Mouse (Mus musculus): Measurements from ENCODE around the gene Olfr262.
"Not testable (repeated sequence)": the region's sequence is repeated elsewhere in the genome, so short reads cannot be mapped to it uniquely, and the experiment has no call there.

Gene Olfr262

DNA sequence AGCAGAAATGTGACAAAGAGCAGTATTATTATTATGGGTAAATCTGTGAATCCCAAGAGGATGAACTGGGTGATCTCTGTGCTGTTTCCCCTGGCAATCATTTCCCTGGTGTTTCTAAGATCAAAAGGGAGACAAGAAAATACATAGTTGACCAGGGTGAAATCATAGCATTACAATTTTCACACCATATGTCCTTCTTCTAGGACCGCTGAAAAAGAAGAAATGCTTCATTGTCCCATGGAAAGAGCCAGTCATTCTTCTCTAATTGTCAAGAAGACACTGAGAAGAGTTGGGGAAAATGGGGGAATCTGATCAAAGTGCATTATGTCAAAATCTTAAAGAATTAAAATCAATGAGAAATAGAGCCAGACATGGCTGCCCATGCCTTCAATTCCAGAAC lies at the start of gene Olfr262:
Gene Olfr262 (minus strand): TSS at position 101 of the 400 bp plus-strand sequence.
- DNase-seq (ENCODE audit: low spot score), result no peak

DNA sequence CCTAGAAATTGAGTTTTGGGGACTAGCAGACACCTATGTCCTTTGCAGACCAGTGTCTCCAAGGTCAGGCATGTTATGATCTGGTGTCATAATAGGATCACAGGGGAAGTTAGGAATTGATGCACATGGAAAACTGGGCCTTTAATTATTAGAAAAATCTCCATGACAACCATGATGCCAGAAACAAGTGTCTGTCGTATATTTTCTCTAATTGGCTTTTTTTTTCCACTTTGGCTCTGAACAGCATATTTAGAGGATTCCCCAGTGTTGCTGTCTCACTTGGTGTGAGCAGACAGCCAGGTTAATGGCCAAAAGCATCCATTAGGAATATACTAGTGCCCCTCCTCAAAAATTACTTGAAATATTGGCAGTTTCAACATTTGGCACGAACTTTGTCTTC lies 38.1 kb upstream of the Olfr262 start, which contains the start of gene Olfr1434:
Gene Olfr1434 (plus strand): TSS at position 301 of the 400 bp plus-strand sequence.
- no peak for DNase-seq (ENCODE audit: low spot score)

DNA sequence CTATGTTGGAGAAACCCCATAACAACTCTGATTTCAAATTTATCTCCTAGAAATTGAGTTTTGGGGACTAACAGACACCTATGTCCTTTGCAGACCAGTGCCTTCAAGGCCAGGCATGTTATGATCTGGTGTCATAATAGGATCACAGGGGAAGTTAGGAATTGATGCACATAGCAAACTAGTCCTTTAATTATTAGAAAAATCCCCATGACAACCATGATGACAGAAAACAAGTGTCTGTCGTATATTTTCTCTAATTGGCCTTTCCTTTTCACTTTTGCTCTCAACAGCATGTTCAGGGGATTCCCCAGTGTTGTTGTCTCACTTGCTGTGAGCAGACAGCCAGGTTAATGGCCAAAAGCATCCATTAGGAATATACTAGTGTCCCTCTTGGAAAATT lies 19.3 kb upstream of the Olfr262 start, which contains the start of gene Olfr235:
Gene Olfr235 (plus strand): TSS at position 301 of the 400 bp plus-strand sequence.
- DNase-seq (ENCODE audit: low spot score), result no peak

DNA sequence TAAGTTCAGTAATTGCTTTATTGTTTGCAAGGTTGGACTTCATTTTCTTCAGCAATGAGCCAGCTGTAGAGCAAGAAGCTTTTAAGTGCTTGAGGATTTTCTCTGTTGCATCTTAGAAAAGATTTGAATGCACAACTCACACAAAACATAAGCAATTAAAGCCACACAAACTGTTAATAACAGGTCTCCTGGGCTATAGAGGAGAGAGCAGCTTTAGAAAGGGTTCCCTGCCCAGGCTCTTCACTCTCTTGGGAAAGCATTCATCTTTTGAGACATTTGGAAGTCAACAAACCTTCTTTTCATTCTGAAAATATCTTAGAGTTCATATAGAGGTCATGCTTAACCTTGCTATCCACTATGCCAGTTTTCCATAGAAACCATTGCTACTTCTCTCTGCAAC lies 9.0 kb downstream of the Olfr262 start, which contains the start of gene Olfr1432:
Gene Olfr1432 (minus strand): TSS at position 101 of the 400 bp plus-strand sequence.
- DNase-seq (ENCODE audit: low spot score), result not testable (repeated sequence)

DNA sequence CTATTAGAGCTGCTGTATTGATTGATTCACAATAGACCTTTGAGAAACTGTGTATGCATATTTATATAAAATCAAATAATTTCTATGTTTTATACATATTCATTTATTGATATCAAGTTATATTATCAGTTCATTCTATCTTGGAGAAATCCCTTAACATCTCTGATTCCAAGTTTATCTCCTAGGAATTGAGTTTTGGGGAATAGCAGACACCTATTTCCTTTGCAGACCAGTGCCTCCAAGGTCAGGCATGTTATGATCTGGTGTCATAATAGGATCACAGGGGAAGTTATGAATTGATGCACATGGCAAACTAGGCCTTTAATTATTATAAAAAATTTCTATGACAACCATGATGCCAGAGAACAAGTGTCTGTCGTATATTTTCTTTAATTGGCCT lies 41.1 kb downstream of the Olfr262 start, which contains the start of gene Olfr1431:
Gene Olfr1431 (plus strand): TSS at position 301 of the 400 bp plus-strand sequence.
- no peak for DNase-seq (ENCODE audit: low spot score)

DNA sequence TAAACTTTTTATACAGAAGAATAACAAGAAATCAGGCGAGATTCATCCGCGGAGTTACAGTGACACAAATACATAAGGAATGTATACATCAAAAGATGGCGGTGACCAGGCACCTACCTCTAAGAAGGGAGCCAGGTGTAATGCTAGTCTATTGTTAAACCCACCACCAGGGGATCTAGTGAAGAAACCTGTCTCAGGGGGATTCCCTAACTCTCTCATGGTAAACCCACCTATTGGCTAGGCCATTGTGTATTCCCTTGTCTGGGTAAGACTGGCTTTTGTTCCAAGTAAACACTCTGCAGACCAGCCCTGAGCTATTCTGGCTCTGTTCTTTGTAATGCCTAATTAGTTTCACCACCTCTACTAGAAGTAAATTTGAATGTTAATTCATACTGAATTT lies 42.4 kb downstream of the Olfr262 start:
- DNase-seq (ENCODE audit: low spot score), result not testable (repeated sequence)
